11 mouse cellular contexts compared by ENCODE assay signal in genomic region chr19:6652775-6653174, GRCm38 (mm10).
DNase-seq lines count a peak whose midpoint lies in the region; ATAC-seq and TF ChIP-seq lines count a peak whose summit lies in the region.
"Had no signal": no experiment of that assay in that cellular context is flagged by ENCODE, and none has a peak within 500 bp of the region (broad histone marks: within the 10 kb centered on the region; RNA-seq: fewer than 3 reads in every experiment).

No protein-coding gene starts in this region.

- H3K27ac ChIP-seq in liver, embryonic 12.5 days = no peak overlapping the region
- no peak overlapping the region for H3K27ac ChIP-seq in ES-E14 (ENCODE audit: insufficient read depth, low read depth, low read length, poor library complexity, severe bottlenecking)
- H3K27ac ChIP-seq: heart, embryonic 15.5 days; stomach, embryonic 15.5 days had no signal

- 50% methylated on average over 4 of the region's 4 CpGs for WGBS in liver, embryonic 12.5 days (ENCODE audit: insufficient replicate concordance)

- no peak overlapping the region for H3K9ac ChIP-seq in liver, embryonic 12.5 days
- H3K9ac ChIP-seq in ES-E14 (ENCODE audit: insufficient read depth, low read depth, low read length, poor library complexity, severe bottlenecking) = no peak overlapping the region
- H3K9ac ChIP-seq: heart, embryonic 15.5 days; stomach, embryonic 15.5 days had no signal

- no peak overlapping the region for H3K4me2 ChIP-seq in liver, embryonic 12.5 days
- H3K4me2 ChIP-seq: heart, embryonic 15.5 days; stomach, embryonic 15.5 days had no signal

- in situ Hi-C loops in ES-E14 (cut with MboI; ENCODE audit: low sequenced_read_pairs in 2 of 2, unreplicated experiment in 2 of 2) = no loop called here

- H3K9me3 ChIP-seq in liver, embryonic 12.5 days (replicated peaks) = no peaks in the 10 kb centered on the region
- H3K9me3 ChIP-seq in ES-E14 (ENCODE audit: control insufficient read depth, insufficient read depth, low read depth, low read length) = no peaks in the 10 kb centered on the region
- H3K9me3 ChIP-seq: heart, embryonic 15.5 days; stomach, embryonic 15.5 days had no signal

- H3K4me3 ChIP-seq in liver, embryonic 12.5 days = no peak overlapping the region
- H3K4me3 ChIP-seq in ES-E14 (ENCODE audit: insufficient read depth in 1 of 2, low read depth in 1 of 2, low read length in 2 of 2, poor library complexity in 1 of 2, severe bottlenecking in 1 of 2) = no peak overlapping the region
- H3K4me3 ChIP-seq: heart, embryonic 15.5 days; stomach, embryonic 15.5 days had no signal

- DNase-seq in cerebellum, postnatal 25 days = peak; percentile 34 to 54
- DNase-seq in cerebellum, adult 9-11 months = no peak
- DNase-seq in liver (peak; percentile 32), ES-E14 (ENCODE audit: low read depth, low spot score) (no peak)
- DNase-seq in gastrocnemius, postnatal 25 days = no peak
- no peak for DNase-seq in layer of hippocampus, adult 9-11 months

- H3K4me1 ChIP-seq in liver, embryonic 12.5 days = no peaks in the 10 kb centered on the region
- no peaks in the 10 kb centered on the region for H3K4me1 ChIP-seq in ES-E14 (ENCODE audit: control insufficient read depth in 2 of 2, insufficient read depth in 2 of 2, low read length in 2 of 2, poor library complexity in 1 of 2)
- H3K4me1 ChIP-seq: heart, embryonic 15.5 days; stomach, embryonic 15.5 days had no signal

- no peaks in the 10 kb centered on the region for H3K36me3 ChIP-seq in liver, embryonic 12.5 days
- no peaks in the 10 kb centered on the region for H3K36me3 ChIP-seq in ES-E14 (ENCODE audit: control insufficient read depth, insufficient read depth, low read length, poor library complexity, severe bottlenecking)
- H3K36me3 ChIP-seq: heart, embryonic 15.5 days; stomach, embryonic 15.5 days had no signal

- no peak for ATAC-seq in liver, embryonic 12.5 days
- ATAC-seq in megakaryocyte progenitor cell, adult 5-6 weeks (replicated peaks; ENCODE audit: poor library complexity) = peak; percentile 69; the same call in 1 of the 2 replicates
- ATAC-seq: forebrain, embryonic 14.5 days had no signal

- peaks cover 5% of the 10 kb centered on the region; the same call in 1 of the 2 replicates for H3K27me3 ChIP-seq in liver, embryonic 12.5 days (replicated peaks)
- H3K27me3 ChIP-seq: heart, embryonic 15.5 days; stomach, embryonic 15.5 days had no signal

TF ChIP-seq in ES-E14, 5 proteins besides CTCF, POLR2A, EP300 and RAD21:
- TF ChIP-seq HCFC1 (IDR thresholded peaks at IDR 0.05; ENCODE audit: borderline replicate concordance, insufficient read depth, low read length) = no peak
- peak; percentile 4; the same call in 1 of the 2 replicates for TF ChIP-seq ZC3H11A (IDR thresholded peaks at IDR 0.05; ENCODE audit: borderline replicate concordance, low read depth, low read length)

Comparison
In these comparisons a context has a peak if more than half of its experiments do, and no peak if none do; other contexts are left out.
1. DNase-seq: peak in cerebellum, postnatal 25 days (2 of 2) and liver (single experiment); none in cerebellum, adult 9-11 months (single experiment), ES-E14 (single experiment), gastrocnemius, postnatal 25 days (single experiment) and layer of hippocampus, adult 9-11 months (single experiment).